Mouse (Mus musculus) heart, postnatal 0 days (tissue): Measurements from ENCODE around the gene Sh3bgrl2.

ENCODE experiments used
- CTCF ChIP-seq: IDR thresholded peaks from 2 replicates; pipeline ENCODE4 v1.5.1; 2016; ENCODE audit warnings: antibody characterized with exemption, control low read depth, low read depth
- EP300 ChIP-seq: IDR thresholded peaks from 2 replicates; pipeline ENCODE4 v1.6.1; 2016; ENCODE audit warnings: antibody characterized with exemption, low read depth

GRCm38 (mm10) chr9:83628669-83629612 is 80.8 kb downstream of the Sh3bgrl2 start:
- TF ChIP-seq CTCF = no peak
- no peak for TF ChIP-seq EP300
